Mouse (Mus musculus): Measurements from ENCODE around the gene Mep1a. TPM values are rescaled to one million over a fixed set of nuclear protein-coding genes. Genes with fewer than 3 reads are reported as not detected.

Mep1a gene
- total RNA-seq, 2 experiments from 2014 or later = not detected

DNA sequence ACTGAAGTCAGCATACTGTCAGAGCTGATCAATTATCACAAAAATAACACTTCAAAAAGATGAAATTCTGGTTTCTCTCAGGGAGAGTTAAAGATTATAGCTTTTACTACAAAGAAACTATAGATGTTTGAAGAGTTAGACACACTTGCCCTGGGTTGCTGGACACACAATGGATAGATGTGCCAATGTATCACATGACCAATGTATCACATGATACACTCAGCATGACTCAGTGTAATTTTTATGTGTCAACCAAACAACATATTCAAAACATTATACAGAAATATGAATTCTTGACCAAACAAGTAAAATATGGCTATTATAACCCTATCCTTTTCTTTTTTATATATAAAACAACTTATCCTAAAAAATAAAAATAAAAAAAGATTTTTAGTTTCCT is 25.0 kb downstream of the Mep1a start:
- DNase-seq = no peak

DNA sequence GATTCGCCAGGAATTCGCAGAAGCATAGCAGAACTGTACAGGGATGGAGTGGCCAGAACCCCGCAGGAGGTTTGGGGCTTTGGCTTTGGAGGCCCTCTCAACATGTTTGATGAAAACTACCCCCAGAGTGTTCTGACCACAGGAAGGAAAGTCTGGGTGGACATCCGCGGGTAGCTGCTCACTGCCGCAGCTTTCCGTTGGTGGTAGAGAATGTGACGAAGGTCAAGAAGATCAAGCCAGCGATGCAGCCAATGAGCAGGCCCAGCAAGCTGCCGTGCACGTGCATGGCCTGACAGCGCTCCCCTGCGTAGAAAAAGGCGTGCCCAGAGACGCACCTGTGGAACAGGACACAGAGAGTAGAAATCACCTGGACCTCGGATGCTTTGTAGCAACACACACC is 27.8 kb downstream of the Mep1a start:
- no peak for DNase-seq

DNA sequence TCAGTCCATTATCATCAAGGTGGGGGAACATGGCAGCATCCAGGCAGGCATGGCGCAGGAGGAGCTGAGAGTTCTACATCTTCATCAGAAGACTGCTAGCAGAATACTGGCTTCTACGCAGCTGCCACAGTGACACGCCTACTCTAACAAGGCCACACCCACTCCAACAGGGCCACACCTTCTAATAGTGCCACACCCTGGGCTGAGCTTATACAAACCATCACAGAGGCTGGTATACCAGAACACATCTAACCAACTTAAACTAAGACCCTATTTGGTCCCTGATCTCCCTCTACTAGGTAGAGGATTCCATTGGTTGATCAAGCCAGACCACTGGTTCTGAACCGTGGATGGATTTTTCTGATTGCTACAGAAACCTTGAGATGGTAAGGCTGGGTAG is 30.1 kb downstream of the Mep1a start:
- no peak for DNase-seq

DNA sequence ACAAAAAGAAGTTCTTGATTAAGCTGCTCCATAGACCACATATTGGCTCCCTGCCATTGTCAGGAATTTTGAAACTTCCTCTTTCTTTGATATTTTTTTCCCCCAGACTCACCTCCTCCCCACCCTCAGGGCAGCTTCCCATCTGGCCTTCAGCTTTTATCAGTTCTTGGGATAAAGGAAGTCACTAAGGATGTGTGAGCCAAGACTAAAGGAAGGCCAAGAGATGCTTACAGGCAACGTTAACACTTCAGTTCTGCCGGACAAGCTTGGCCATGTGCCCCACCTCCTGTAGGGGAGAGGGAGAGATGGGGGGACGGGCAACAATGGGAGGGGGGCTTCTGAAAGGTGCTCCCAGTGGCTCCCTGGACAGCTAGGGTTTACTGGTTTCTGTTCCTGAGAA is 32.6 kb downstream of the Mep1a start:
- peak; percentile 19 for DNase-seq

DNA sequence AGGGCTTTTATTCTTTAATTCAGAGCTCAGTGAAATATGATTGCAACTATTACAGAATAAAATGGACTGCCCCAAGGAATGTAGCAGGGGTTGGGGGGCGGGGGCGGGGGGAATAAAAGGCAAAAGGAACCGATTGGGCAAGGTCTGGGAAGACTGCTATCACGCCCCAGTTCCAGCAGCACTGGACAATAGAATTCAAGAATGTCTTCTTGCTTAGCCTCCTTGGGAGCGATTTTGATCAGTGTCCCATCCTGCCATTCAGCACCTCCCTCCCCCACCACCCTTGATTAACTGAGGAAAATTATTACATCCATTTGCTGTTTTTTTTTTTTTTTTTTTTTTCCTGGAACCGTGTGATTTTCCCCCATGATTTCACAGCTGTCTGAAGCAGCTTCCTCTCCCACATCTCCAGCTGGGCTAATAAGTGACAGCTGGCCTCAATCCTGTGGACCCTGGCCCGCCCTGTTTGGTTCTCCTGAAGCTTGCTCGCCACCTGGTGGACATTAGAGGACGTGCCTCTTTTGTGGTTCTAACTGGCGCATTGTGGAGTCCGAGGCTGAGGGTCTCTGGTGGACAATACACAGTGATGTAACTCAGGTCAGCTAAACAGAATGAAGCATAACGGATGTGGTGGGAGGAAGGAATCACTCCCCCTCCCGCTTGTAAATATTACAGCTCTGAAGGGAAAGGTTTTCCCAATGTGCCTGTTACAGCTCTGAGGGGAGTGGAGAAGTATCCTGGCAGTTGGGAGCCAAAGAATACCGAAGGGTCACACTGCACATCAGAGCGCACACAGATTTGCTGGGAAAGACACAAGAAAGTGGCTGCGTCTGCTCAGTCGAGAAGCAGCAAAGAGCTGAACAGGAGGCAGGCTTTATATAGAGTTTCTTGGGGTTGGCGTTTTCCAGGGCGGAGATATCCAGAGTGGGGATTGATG is 42.1 kb downstream of the Mep1a start:
- peak; percentile 88 for DNase-seq

DNA sequence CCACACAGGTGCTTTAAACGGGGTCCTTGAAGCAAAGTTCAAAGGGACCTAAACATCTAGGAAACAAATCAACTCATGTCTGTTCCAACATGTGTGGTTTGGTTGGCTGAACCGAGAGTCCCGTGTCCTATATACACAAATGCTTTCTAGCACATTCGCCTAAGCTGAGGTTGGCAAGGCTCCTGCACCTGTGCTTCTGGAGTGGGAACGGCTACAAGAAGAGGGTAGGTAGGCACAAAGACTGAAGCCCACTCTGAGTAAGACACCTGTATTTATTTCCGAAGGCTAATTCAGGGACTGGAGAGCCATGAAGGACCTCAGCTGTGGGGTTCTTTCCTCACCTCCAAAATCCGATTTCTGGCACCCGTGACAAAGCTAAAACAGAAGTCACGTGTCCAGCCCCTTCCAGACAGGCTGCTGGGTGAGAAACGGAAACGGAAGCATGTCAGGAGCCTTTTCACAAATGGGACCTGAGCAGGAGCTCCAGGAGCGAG is 42.8 kb downstream of the Mep1a start:
- peak; percentile 12 for DNase-seq

DNA sequence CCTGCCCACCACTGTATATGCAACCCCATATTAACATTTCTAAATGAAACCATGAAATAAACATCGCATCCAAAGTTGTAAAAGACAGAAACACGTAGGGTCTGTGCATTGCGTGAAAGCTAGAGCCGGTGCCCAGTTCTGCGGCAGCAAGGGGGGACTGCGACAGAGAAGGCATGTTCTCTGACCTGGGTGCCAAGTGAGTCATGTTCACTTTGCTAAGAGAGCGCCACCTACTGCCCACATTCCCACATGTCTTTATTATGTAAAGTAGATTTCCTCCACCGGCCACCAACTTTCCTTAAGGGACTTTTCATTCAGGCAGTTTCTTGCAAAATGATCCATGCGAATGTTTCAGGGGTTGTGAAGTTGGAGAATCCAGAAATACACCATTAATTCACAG is 44.0 kb downstream of the Mep1a start:
- DNase-seq = peak; percentile 89

DNA sequence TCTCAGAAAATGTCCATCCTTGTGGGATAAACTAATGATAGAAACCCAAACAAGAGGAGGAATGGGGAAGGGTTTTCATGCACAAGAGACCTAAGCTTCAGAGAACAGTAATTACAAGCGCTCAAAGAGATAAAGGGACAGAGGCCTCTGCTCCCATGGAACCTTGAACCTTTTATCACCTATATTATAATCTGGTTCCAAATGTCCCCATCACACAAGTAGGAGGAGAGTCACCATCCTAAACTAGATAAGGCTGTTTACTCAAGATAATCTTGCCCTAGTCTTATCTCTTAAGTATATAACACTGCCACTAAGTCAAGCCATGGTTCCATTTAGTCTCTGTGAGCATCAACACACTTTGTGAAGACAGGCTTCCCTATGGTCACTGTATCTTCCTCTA is 51.4 kb downstream of the Mep1a start:
- no peak for DNase-seq

DNA sequence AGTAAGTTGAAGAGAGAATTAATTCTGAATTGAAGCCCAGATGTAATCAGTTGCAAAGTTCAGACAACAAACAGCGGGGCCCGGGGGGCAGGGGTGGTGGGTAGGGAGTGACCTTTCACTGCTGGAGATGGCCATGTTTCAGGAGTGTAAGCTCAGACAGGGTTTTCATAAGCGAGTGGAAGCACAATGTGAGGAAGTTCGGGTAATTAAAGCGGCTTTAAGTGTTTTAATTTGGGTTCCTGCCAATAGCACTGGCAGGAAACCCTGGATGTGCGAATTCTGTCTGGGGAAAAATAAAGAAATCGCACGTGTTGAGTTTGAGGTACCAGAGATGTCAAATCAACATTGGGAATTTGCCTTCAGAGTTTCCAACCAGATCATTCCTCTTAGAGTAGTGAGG is 68.1 kb downstream of the Mep1a start:
- peak; percentile 8 for DNase-seq

DNA sequence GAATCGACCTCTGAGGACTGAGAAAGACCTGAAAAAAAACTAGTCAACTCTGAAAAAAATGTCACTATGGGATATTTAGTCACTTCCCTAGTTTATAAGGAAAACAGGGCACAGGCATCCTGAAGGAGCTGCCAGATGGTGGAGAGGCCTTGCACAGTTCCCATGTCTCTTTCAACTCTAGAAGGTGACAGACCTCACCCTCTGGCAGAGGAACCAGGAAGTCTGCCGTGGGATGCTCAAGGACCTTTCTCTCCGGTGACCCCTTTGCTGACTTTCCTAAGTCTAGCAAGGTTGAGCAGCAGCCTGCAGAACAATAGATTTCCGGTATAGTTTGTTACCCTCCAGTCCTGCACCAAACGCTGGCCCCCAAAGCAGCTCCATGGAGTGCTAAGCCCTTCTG is 70.9 kb downstream of the Mep1a start:
- DNase-seq = peak; percentile 25

Other genes starting within 250 kb of the Mep1a start
- gene Adgrf1, start 232.5 kb downstream of the Mep1a start, total RNA-seq (2021) = not detected
- 100 to 1,000 TPM; 131 to 141 TPM for gene Adgrf5, start 142.4 kb downstream of the Mep1a start, total RNA-seq (2021)
- gene Ankrd66, start 40.8 kb upstream of the Mep1a start, total RNA-seq (2021) = not detected
- 1 to 10 TPM; 3.0 TPM for gene Pla2g7, start 65.3 kb upstream of the Mep1a start, total RNA-seq (2021)
- gene Tdrd6, start 127.5 kb upstream of the Mep1a start, total RNA-seq (2021) = under 1 TPM; 0.05 to 0.29 TPM
- 1 to 10 TPM; 2.5 to 3.2 TPM for gene Slc25a27, start 164.4 kb upstream of the Mep1a start, total RNA-seq (2021)
- gene Cyp39a1, start 164.6 kb upstream of the Mep1a start, total RNA-seq (2021) = 10 to 100 TPM; 17.4 to 18.9 TPM

Measured in heart, postnatal 4 days (tissue).